Mouse (Mus musculus) gastrocnemius, postnatal 4 days (tissue): ENCODE results near the gene Plekho2. TPM values are rescaled to one million over a fixed set of nuclear protein-coding genes. Genes with fewer than 3 reads are reported as not detected.
A peak's percentile ranks its signal among the peaks of the same experiment; 100 is the strongest.

Source experiments
- DNase-seq, 2 experiments: peaks; one replicate each; pipeline ENCODE4 v3.0.0; 2021 to 2022; ENCODE audit warnings: low spot score in 2 of 2, mixed read lengths in 2 of 2
- total RNA-seq, 2 experiments: library from RNA; stranded (reverse); gene quantifications; 2 replicates each; pipeline ENCODE4 v1.2.3; 2021

Plekho2 gene
- total RNA-seq, 2 experiments from 2014 or later: 23.6 to 26.0 TPM

- DNase-seq: no peak
Measured at GRCm38 (mm10) chr9:65587270-65587572, 7.4 kb upstream of the Plekho2 start.

DNA sequence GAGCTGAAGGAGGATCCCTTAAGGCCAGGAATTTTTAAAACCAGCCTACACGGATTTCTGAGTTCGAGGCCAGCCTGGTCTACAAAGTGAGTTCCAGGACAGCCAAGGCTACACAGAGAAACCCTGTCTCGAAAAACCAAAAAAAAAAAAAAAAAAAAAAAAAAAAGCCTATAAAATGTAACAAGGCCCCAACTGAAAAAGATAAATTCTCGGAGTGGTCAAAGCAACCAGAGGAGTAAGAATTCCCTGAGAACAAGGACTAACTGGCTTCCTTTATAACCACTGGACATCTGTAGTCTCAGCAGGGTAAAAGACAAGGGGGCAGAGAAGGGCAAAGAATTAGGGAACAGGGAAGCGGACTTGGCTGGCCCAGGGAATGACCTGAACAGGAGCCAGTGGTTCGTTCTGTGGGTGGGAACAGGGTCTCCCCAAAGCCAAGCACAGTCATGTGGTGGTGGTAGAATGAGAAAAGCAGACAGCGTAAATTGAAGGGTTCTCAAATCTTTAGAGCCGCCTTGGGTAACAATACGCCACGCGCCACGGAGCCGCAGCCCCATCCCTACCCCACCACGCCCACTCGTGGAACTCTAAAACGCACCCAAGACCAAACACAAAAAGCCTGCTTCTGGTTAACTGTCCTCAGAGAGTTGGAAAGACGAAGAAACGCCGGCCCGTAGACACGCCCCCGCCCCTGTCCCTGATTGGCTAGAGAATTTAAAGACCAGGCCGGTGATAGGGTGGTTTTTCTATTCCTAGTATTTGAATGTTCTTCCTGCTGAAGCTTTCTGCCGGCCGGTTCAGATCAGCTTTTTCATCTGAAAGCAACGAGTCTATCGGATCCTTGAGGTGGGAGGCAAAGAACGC is 6.8 kb upstream of the Plekho2 start, which contains the start of gene Pif1:
Pif1 (plus strand) TSS at position 755 of the 864 bp plus-strand sequence.
- DNase-seq: peak; percentile 55 to 81

GRCm38 (mm10) chr9:65583045-65583444 is 3.2 kb upstream of the Plekho2 start:
- DNase-seq: no peak

DNA sequence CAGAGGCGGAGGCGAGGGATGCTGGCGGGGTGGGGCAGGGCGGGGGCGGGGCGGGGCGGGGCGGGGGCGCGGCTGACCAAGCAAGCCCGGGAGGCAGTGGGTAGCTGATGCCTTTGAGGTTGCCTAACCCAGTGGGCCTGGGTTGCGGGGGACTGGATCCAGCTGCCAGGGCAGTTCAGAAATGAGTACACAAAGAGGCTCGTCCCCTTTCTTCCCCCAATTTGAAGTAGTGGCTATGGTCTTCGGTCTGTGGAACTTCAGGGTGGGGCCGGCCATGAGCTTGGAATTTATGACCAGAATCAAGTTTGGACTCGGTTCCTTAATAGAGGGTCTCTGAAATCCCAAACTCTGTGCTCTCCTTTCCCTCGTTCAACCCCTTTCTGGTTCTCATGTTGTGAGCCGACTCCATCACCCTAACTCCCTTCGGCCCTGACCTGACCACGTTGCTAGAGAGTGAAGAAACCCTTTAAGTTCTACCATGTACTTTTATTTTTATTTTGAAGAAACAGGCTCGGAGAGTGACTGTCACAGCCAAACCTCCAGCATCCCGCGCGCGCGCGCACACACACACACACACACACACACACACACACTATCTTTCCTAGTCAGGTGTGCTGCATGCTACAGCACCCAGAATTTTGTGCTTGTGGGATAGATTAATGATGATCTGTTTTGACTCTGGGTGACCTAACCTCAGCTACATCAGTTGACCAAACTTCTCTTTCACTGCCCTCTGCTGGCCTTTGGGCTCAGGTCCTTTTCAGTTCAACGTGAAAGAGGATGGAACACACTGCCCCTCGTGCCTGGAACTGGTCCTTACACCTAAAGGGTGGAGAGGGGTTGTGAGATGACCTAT is 789 bp upstream of the Plekho2 start:
- peak; percentile 59 to 89 for DNase-seq

DNA sequence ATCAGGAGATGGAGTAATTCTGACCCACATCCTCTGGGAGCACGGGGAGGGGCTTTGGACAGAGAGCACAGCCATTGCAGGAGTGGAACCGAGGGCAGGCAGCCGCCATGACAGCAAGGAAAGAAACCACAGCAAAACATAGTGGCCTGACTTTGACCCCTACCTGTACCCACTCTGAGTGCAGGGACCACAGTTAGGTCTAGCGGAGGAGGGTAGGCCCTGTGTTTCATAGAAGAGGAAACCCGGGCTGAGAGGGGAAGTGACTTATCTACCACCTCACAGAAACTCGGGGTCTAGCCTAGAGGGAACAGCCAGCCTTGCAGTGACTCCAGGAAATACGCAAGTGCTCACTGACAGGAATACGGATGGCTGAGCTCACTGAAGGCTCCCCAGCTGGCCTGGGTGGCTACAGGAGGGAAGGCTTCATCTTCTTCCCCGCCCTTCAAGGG is 1.0 kb downstream of the Plekho2 start:
- DNase-seq: no peak

DNA sequence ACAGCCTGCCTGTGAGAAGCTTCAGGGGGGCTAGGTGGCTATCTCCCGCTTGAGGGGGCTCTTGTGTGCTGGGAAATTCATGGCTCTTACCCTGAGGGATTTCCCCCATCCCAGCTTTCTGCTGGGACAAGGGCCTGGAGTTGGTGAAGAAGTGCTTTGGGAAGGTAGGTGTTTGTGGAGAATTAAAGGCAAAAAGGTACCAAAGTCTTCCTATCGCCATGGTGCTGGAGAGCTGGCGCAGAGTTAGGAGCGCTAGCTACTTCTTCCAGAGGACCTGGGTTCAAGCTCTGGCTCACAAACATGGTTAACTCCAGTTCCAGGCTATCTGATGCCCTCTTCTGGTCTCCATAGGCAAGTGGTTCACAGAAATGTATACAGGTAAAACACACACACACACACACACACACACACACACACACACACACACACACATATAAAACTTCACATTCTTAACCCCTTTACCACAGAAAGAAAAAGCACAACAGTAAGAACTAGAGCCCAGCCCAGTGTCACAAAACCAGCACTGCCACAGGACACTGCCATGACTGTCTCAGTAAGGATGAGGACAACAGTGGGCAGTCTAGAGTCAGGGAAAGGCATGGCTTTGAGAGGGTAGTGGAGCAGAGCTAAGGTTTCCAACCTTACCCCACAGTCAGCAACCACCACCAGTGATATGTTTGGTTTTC is 2.2 kb downstream of the Plekho2 start:
- DNase-seq: no peak

DNA sequence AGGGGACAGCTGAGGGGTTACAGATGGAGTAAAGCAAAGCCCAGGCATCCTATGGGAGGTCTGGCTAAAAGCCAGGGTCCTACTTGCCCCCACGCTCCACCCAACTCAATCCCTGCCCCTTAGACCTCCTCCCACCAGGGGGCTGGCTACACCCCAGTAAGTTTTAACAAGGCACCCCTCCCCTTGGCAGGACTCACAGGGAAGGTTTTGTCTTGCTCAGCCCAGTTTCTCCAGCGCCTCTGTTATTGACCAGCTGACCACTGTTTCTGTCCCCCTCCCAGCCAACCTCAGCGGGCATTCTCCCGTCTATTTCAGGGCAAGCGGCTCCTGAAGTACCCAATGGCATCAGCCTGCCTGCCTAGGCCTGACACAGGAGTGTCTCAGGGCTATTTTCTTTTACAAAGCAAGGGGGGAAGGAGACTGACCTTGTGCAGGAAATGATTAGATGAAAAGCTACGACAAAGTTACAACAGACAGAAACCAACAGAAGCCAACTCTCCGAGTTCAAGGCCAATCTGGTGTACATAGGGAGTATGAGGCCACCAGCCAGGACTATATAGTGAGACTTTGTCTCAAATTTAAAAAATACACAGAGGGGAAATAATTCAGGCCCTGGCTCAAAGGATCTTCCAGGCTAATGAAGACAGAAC is 2.9 kb downstream of the Plekho2 start:
- DNase-seq: peak in 1 of 2 experiments; percentile 54

GRCm38 (mm10) chr9:65575393-65576196 is 4.2 kb downstream of the Plekho2 start:
- DNase-seq: peak in 1 of 2 experiments; percentile 57

DNA sequence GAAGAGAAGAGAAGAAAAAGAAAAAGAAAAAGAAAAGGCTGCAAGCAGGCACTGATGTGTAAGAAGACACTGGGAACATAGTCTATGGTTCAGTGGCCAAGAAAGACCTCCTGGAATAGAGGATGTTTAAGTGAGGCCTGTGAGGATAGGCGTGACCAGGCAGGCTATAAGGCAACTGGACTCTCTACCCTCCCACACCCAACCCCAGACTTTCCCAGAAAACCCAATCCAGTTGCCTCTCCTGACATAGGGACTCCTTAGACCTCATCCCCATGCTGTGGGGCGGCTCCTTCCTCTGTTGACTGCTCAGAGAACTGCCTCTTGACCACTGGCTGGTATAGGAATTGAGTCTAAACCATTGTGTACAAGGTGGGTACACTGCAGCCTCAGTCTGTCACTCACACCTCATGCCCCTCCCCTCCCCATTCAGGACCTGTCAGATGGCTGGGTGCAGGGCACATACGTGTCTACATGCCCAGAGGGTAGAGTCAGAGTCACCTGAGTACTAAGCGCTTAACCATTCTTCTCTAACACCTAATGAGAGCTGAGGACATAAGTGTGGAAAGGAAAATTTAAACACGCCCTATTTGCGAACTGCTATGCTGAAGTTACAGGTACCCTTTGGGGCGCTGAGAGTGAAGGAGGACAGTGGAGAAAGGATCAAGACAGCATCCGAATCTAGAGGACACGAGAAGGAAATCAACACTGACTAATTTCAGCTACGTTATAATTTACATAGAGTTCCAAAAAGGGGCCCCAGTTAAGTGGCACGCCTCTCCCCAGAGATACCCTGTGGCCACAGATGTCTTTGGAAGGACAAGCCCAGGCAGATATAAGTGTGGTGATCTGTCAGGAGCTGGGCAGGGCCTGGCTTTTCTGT is 5.1 kb downstream of the Plekho2 start:
- DNase-seq: no peak

GRCm38 (mm10) chr9:65572837-65573236 is 7.0 kb downstream of the Plekho2 start:
- DNase-seq: no peak

DNA sequence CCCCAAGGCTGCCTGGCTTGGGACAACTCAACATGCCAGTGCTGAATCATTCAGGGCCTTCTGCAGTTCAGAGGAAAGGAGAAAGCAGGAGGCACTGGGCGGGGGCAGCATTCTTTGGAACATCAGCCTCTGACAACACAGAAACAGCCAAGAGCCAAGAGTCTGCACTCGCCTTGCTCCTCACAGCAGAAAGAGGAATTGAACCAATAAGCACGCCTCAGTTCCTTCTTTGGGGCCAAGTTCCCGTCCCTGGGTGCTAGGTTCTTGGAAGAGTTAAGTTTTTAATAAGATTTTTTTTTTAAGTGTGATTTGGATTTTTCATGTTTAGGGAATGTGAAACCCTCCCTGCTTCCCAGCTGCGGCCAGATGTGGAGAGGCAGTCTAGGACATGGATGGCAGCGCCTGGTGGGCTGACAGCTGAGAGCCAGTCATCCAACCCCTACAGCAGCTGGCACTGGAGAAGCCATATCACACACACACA is 10.3 kb downstream of the Plekho2 start:
- DNase-seq: peak in 1 of 2 experiments; percentile 63

- peak in 1 of 2 experiments; percentile 8 for DNase-seq
Measured at GRCm38 (mm10) chr9:65568787-65569186, 11.1 kb downstream of the Plekho2 start.

DNA sequence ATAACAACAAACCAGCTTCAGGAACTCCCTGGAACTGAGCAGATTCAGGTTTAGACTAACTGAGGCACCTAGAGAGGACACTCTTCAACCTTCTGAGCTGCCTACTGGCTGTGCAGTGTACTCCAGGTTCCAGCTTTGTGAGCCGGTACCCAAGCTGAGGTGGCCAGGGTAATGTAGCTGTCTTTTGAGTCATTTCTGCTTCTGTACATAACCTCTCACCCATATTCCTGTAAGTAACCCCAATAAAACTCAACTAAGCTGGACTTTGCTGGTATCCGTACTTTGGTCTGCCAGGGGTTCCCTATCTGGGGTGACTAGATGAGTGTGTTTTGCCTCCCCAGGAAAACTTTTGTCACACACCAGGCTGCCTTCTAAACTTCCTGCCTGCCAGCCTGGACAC is 15.1 kb downstream of the Plekho2 start:
- no peak for DNase-seq

DNA sequence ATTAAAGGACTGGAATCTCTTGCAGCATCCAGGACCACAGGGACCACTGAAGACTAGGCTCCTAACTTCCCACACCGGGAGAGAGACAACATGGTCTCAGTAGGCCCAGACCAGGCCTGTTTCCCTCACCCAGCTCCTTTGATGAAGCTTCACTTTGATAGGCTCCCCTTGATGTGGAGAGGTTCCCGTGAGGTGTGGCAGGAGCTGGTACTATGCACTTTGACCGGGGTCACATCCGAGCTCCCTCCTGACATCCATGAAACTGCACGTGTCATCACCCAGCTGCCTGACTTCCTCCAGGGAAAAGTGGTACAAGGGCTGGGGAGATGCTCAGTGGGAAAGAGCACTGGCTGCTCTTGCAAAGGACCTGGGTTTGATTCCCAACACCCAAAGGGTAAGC is 16.8 kb downstream of the Plekho2 start:
- no peak for DNase-seq

GRCm38 (mm10) chr9:65562081-65562506 is 17.7 kb downstream of the Plekho2 start:
- peak in 1 of 2 experiments; percentile 59 for DNase-seq

DNA sequence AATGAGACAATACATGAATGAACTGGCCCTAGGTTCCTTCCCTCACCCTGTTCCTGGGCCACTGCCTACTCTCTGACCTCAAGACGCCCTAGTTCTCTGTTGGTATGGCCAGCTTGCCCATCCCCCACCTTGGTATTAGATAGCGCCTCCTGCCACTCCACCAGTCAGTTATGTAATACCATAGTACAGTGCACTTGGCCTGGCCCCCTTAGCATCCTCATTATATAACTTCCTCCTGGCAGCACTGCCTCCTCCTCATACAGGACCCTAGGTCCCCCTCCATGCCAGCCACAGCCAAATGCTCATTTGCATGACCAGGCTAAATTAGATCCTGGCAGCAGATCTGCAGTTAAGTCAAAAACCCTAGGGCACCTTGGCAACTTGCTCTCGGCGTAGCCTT is 18.8 kb downstream of the Plekho2 start:
- no peak for DNase-seq

- no peak for DNase-seq
Measured at GRCm38 (mm10) chr9:65558806-65559205, 21.0 kb downstream of the Plekho2 start.

GRCm38 (mm10) chr9:65556979-65557378 is 22.9 kb downstream of the Plekho2 start:
- no peak for DNase-seq

DNA sequence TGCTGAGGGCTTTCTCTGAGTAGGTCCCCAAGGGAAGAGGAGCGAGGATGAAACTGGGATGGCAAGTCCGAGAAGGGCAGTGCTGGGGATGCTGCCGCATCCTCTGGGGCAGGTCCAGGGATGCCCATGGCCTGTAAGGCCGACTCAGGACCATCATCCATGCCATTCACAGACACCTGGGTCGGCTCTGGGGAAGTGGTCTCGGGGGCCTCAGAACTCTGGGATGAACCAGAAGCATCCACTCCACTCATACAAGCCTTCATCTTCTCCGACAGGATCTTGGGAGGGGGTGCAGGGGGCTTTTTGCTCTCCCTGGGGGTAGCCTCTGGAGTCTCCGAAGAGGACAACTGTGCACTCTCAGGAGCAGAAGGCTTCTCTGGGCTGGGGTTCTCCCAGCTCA is 23.5 kb downstream of the Plekho2 start:
- peak in 1 of 2 experiments; percentile 7 for DNase-seq
